Mouse (Mus musculus): ENCODE measurements at regions not wholly inside any gene's neighbourhood (a gene's known extent, or its start where the extent isn't known, plus 50 kb on each side); places are given as distances from the start of the nearest gene placed in this dataset.

DNA sequence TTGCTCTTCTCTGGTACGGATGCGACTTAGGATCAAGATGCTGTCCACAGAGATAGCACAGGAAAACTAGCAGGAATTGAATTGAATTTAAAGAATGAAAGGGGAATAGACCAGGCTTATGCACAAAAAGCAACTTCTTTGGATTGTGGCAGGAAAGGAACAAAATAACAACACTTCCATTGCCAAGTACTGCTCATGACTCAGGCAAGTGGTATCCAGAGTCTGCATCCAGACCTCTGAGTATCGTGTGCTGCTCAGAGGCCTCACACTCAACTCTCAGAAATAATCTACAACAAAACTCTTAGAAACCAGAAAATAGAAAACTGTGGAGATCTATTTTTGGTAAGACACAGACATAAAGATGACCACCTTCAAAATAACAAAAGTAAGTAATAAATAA is 176.1 kb upstream of the Egflam start:
- DNase-seq (ENCODE audit: low spot score in 2 of 2) = no peak

DNA sequence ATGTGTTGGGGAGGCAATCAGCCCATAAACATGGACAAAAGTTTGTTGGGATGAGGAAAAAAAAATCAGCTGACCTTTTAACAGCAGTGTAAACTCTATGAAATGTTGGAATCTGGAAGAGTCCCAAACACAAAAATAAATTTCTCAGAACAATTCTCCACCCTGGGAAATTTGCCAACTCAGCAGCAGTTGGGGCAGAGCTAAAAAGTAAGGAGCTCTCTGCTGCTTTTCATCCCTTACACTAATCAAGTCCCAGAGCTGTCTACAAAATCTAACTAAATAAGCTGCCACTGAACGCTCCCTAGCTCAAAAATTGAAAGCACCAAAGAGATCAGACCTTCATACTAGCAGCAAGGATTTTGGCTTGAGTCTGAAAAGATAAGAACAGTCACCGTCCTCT is 176.6 kb upstream of the Egflam start:
- DNase-seq (ENCODE audit: low spot score in 2 of 2) = no peak

DNA sequence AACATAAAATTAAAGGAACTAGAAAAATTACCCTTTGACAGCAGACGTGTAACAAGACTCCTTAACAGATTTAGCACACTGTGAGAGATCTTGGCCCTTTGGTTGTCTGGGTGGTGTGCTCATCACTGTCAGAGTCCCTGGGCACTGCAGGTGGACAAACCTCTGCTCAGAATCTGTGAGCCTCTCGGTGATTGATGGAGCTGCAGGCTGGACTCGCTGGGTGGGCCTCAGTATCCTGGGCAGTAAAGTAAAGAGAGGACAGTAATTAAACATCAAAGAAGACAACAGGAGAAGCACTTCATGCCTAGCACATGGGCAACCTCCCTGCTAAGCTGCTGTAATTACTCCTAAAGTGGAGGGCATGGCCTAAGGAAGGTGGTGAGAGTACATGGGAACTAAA is 180.2 kb upstream of the Egflam start:
- DNase-seq (ENCODE audit: low spot score in 2 of 2) = no peak

GRCm38 (mm10) chr15:7587210-7587609 is 189.0 kb upstream of the Egflam start:
- DNase-seq (ENCODE audit: low spot score in 2 of 2) = no peak

GRCm38 (mm10) chr15:7591486-7591885 is 193.3 kb upstream of the Egflam start:
- no peak for DNase-seq (ENCODE audit: low spot score in 2 of 2)

DNA sequence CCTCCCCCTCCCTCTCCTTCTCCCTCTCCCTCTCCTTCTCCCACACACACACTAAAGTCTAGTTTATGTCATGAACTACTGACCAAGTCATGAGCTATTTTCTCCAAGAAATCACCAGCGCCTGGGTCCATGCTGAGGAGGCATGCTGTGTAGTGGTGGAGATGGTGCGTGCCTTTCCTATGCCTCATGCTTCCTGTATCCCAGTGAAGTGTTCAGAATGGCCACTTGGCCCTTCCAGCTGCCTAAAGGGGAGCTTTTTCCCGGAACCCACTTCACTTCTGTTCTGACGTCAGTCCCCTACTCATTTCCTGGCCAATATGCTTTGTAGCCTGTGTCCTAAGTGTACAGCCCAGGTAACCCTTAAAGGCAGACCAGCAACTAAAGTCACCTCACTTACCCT is 199.1 kb upstream of the Egflam start:
- no peak for DNase-seq (ENCODE audit: low spot score in 2 of 2)

GRCm38 (mm10) chr15:7597805-7598204 is 199.6 kb upstream of the Egflam start:
- DNase-seq (ENCODE audit: low spot score in 2 of 2) = no peak

- no peak for DNase-seq (ENCODE audit: low spot score in 2 of 2)
Observed at GRCm38 (mm10) chr15:7601540-7601939, 203.3 kb upstream of the Egflam start.

GRCm38 (mm10) chr15:7604847-7605246 is 205.8 kb upstream of the Gdnf start:
- DNase-seq (ENCODE audit: low spot score in 2 of 2) = no peak

GRCm38 (mm10) chr15:7617954-7618353 is 192.7 kb upstream of the Gdnf start:
- no peak for DNase-seq (ENCODE audit: low spot score in 2 of 2)

- DNase-seq (ENCODE audit: low spot score in 2 of 2) = no peak
Observed at GRCm38 (mm10) chr15:7623026-7623425, 187.6 kb upstream of the Gdnf start.

DNA sequence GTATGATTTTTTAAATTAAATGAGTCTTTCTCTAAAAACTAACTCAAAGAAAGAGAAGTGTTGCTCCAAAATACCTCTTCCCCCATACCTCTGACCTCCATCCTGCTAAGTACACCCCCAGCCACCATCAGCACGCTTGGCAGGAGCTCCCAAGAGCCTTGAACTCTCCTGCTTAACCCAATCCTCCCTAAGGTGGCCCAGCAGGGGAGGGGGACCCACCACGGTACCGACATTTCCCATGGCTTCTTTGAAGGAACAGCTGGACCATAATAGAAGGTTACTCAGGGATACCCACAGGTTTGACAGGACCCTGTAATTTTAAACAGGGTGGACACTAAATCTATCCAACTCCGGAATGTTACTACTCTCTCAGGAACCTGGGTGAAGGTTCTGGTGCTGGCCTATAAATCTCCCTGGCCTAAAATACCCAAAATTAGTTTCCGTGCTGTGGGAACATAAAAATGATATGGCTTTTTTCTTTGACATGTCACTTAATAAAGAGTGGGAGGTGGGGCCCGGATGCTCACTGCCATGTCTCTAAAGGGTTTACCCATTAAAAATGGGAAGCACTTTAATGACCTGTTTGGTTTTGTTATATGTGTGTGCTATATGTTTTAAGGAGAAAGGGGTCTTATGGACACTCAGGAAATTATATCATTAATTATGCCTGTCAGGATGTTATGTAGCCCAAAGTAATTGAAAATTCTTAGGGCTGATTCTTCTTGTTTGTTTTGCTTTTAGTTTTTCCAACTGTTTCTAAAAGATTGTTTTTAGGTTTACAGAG is 185.8 kb upstream of the Gdnf start:
- no peak for DNase-seq (ENCODE audit: low spot score in 2 of 2)

DNA sequence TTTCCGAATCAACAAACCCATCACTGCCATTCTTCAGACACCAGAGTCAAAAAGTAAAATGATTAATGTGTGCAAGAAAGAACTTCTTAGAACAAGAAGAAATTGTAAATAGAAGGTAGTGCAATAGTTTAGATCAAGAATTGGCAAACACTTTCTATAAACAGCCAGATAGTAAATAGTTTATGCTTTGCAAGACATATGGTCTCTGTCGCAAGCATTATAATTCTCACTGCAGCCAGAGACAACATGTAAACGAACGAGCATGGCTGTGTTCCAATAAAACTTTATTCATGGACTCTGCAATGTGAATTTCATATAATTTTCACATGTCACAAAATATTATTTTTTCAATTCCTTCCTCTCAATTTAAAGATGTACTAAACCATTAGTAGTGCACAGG is 180.8 kb upstream of the Gdnf start:
- no peak for DNase-seq (ENCODE audit: low spot score in 2 of 2)

- no peak for DNase-seq (ENCODE audit: low spot score in 2 of 2)
Observed at GRCm38 (mm10) chr15:7635234-7635633, 175.4 kb upstream of the Gdnf start.

DNA sequence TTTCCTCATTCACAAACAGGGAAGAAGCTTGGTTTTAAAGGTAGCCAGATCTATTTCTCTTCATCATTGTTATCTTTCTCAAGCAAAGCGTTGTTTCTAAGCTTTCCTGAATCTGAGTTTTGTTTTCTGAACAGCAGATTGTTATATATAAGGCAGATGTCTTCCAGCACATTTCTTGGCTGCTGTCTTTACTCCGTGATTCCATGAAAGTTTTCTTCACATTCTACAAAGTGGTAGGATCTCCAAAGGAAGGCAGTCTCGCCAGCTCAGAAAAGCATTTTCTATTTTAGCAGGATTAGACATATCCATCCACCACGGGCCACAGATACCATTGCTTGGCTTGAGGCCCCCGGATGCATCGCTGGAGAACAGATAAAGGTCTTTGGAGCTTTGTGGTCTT is 171.2 kb upstream of the Gdnf start:
- no peak for DNase-seq (ENCODE audit: low spot score in 2 of 2)

DNA sequence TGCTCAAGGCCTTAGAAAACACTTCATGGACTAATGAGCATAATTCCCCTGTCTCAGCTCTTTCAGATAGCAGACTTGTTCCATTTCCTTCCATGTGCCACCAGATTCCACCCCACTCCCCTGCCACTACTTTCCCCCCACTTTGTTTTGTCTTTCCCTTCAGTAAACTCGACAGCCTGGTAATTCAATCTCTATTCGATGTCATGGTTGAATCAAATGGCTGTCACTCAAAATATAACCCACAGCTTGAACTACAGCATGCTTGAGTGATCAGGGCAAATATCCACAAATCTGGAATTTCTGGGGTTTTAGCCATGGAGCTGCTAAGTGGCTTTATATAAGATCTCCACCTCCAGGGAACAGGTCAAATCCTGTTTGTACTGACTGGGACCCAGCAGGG is 168.6 kb upstream of the Gdnf start:
- no peak for DNase-seq (ENCODE audit: low spot score in 2 of 2)

- DNase-seq (ENCODE audit: low spot score in 2 of 2) = no peak
Observed at GRCm38 (mm10) chr15:7650705-7651104, 159.9 kb upstream of the Gdnf start.

DNA sequence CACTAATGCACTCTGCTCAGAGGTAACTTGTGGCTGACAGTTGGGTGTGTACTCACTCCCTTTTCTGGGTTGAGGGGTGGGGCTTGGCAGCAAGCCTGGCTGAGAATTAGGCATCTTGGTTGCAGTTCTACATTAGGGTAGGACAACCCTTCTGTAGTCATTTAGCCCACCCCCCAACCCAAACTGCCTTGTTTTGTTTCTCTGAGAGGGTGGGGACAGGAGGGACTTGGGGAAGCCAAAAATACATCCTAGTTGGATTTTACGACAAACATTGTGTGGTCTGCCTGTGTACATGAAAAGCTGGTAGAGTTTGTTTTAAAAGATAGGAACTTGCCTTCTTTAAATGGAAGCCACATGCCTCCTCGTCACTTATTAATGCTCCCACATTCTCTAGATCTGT is 146.8 kb upstream of the Gdnf start:
- no peak for DNase-seq (ENCODE audit: low spot score in 2 of 2)

DNA sequence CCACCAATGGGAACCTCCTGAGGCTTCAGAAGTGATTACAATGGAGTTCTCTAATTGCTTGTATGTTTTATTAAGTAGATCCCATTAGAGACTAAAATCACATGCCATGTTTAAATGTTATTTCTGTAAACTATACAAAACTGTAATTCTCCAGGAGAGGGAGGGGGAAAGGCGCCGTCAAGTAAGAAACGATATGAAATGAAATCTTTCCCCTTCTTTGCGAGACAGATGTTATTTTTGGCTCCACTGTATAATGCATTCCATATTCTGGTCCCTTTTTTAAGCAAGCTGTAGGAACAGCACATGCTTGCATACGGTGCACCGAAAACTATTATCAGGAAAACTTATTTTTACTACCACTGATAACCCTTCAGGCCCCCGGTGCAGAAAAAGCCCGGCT is 141.0 kb upstream of the Gdnf start:
- DNase-seq (ENCODE audit: low spot score in 2 of 2) = no peak

- no peak for DNase-seq (ENCODE audit: low spot score in 2 of 2)
Observed at GRCm38 (mm10) chr15:7676970-7677369, 133.7 kb upstream of the Gdnf start.

GRCm38 (mm10) chr15:7678711-7679110 is 131.9 kb upstream of the Gdnf start:
- no peak for DNase-seq (ENCODE audit: low spot score in 2 of 2)

GRCm38 (mm10) chr15:7681011-7681410 is 129.6 kb upstream of the Gdnf start:
- no peak for DNase-seq (ENCODE audit: low spot score in 2 of 2)

- DNase-seq (ENCODE audit: low spot score in 2 of 2) = no peak
Observed at GRCm38 (mm10) chr15:7683235-7683974, 127.2 kb upstream of the Gdnf start.

Measured in layer of hippocampus, postnatal 10 days (tissue).